Mouse (Mus musculus): ENCODE data around the gene Fntb.

Gene Fntb

GRCm38 (mm10) chr12:76961932-76962891, 196.8 kb downstream of the Fntb start, which contains the start of gene Max:
Gene Max (minus strand): TSS chr12:76962201.
- peak; percentile 98 for DNase-seq

GRCm38 (mm10) chr12:76965089-76965488, 199.7 kb downstream of the Fntb start:
- no peak for DNase-seq

- DNase-seq, result no peak
These were observed 200.5 kb downstream of the Fntb start for GRCm38 (mm10) chr12:76965876-76966275.

Measured in liver (tissue).